Mouse (Mus musculus) megakaryocyte-erythroid progenitor cell, adult 5 weeks (primary cell): ENCODE data around the gene Cdkal1. TPM values are rescaled to one million over a fixed set of nuclear protein-coding genes. Genes with fewer than 3 reads are reported as not detected.

Experiments
- polyA plus RNA-seq: library from polyadenylated mRNA; stranded (reverse); fragments of >175 nt; gene quantifications from 2 replicates; pipeline ENCODE4 v1.2.3, GENCODE M21; 2012

The Cdkal1 gene
- polyA plus RNA-seq = 0.47 and 0.84 TPM in 2 replicates

DNA sequence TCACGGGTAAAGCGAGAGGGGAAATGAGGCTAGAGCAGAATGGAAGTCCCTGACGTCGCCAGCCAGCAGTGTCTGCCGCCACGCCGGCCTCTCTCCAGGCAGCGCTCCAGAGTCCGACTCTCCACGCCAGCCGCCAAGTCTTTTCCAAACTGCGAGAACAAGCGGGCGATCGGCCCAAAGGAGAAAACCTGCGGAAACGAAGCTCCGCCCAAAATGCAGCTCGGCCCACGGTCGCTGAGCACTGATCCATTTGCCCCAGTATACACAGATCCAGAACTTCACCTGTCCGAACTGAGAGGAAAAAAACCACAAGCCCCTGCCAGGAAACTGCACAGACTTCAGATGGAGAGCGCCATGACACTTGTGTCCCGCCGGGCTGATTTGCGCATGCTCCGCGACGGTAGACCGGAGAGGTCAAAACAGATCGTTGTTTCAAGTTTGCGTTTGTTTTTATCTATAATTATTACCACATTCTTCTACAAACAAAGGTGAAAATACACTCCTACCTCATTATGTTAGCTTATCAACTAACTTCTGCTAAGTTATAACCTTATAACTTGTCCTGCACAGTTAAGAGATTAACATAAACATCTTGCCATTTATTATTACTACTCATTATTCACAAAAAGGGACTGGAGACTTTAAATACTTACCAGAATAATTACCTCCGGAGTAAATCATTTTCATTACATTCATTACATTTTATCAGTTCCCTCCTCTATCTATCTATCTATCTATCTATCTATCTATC, at the start of gene Cdkal1:
TSS of gene Cdkal1 (minus strand) at position 394 of the 751 bp plus-strand sequence.

Other genes starting within 250 kb of the Cdkal1 start
- 12.4 and 13.0 TPM in 2 replicates for gene E2f3, start 130.4 kb upstream of the Cdkal1 start, polyA plus RNA-seq